Mouse (Mus musculus): ENCODE results near the gene Dapk1. TPM values are rescaled to one million over a fixed set of nuclear protein-coding genes. Genes with fewer than 3 reads are reported as not detected.

The Dapk1 gene
- polyA plus RNA-seq, 1 experiment from 2014 or later: 13.1 TPM

DNA sequence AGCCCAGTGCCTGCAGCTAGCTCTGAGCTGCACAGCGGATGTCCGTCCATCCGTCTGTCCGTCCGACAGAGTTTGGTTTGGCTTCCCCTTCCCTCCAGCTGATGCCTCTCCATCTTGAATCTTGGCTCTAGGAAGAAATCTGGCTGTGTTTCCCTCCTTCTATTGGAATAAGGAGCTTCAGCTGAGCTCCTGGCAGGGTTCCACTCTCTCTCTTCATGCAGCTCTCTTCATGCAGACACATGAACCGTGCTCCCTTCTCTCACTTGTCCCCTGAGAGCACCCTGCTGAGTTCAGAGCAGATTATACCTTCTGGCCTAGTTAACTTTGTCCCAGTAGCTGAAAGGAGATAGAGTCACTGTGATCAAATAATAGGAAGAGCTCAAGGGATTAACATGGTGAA, 83.5 kb downstream of the Dapk1 start:
- Histone ChIP-seq H3K4me3 (replicated peaks) (no peak overlapping the region), H3K4me1 (peaks cover 29% of the 10 kb centered on the region)
- no peak for ATAC-seq (ENCODE audit: insufficient read depth, low FRiP score, low read depth)

DNA sequence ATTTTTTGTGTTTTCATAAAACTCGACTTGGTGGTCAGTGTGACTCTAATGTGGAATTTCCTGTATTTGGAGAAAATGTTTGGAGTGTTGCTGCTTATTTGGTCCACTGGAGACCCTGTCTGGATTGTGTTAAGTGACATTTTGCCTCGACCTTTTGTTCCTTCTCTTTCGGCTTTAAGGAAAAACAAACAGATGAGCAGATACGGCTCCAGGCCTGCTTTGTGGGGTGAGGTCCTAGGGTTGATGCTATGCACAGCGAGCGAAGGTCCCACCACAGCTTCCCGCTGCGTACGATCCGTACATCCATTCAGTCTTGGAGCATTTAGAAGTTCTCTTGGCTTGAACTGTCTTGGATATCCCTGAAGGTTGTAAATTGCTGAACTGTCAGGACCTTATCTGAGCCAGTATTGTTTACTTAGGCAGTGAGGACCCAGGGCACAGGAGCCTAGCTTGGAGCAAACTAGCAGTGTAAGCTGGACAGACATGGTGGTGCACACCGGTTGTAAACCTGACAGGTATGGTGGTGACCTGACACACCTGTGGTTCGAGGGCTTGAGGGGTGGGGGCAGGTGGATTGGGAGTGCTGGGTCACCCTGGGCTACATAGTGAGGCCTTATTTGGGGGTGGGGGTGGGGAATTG, 84.4 kb downstream of the Dapk1 start:
- ATAC-seq (ENCODE audit: insufficient read depth, low FRiP score, low read depth): peak; percentile 42; the same call in 1 of the 2 replicates
- Histone ChIP-seq H3K27me3 (replicated peaks) (no peaks in the 10 kb centered on the region), H3K36me3 (no peaks in the 10 kb centered on the region), H3K9me3 (no peaks in the 10 kb centered on the region), H3K9ac (no peak overlapping the region), H3K4me2 (no peak overlapping the region), H3K4me1 (peaks cover 29% of the 10 kb centered on the region), H3K27ac (peak overlapping the region; percentile 64; the same call in 1 of the 2 replicates), H3K4me3 (replicated peaks) (no peak overlapping the region)
- 24% methylated on average over 12 of the region's 12 CpGs for WGBS

More for the DNA sequence above, 83.5 kb downstream of the Dapk1 start:
- Histone ChIP-seq H3K27me3 (replicated peaks) (no peaks in the 10 kb centered on the region), H3K36me3 (no peaks in the 10 kb centered on the region), H3K27ac (peak overlapping the region; percentile 38; the same call in 1 of the 2 replicates), H3K4me2 (no peak overlapping the region), H3K9ac (no peak overlapping the region), H3K9me3 (no peaks in the 10 kb centered on the region)
- 66% methylated on average over 6 of the region's 6 CpGs for WGBS

GRCm38 (mm10) chr13:60686967-60687366, 85.2 kb downstream of the Dapk1 start:
- peak; percentile 32; the same call in 1 of the 2 replicates for ATAC-seq (ENCODE audit: insufficient read depth, low FRiP score, low read depth)
- Histone ChIP-seq H3K36me3 (no peaks in the 10 kb centered on the region), H3K4me3 (replicated peaks) (no peak overlapping the region), H3K27me3 (replicated peaks) (no peaks in the 10 kb centered on the region), H3K4me1 (peaks cover 29% of the 10 kb centered on the region), H3K4me2 (no peak overlapping the region), H3K9ac (no peak overlapping the region), H3K27ac (0 out of 2 replicates have a peak overlapping the region, but pooled peaks have one; percentile 41), H3K9me3 (no peaks in the 10 kb centered on the region)
- WGBS: 49% methylated on average over 12 of the region's 12 CpGs

DNA sequence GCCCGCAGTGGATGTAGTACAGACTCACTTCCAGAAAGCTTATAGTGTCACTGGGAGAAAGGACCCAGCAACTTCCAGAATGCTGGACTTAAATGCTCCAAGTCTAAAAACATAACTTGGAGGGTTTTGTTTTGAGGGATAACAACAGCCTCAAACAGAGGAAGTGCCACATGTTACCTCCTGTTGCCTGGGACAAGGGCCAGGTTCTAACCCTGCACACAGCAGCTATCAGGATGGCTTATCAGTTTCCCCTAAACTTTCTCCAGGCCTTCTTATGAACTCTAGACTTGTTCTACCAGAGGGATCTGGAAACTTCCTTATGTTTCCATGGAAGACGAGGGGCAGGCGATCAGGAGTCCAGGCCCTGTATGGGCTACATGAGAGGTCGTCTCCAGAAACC, 85.7 kb downstream of the Dapk1 start:
- Histone ChIP-seq H3K27ac (no peak overlapping the region), H3K9ac (no peak overlapping the region), H3K4me3 (replicated peaks) (no peak overlapping the region), H3K27me3 (replicated peaks) (no peaks in the 10 kb centered on the region), H3K9me3 (no peaks in the 10 kb centered on the region), H3K36me3 (no peaks in the 10 kb centered on the region), H3K4me2 (no peak overlapping the region), H3K4me1 (peaks cover 29% of the 10 kb centered on the region)
- 86% methylated on average over 4 of the region's 4 CpGs for WGBS
- no peak for ATAC-seq (ENCODE audit: insufficient read depth, low FRiP score, low read depth)

- ATAC-seq (ENCODE audit: insufficient read depth, low FRiP score, low read depth): no peak
- H3K4me1 ChIP-seq: peaks cover 29% of the 10 kb centered on the region
These were observed 86.1 kb downstream of the Dapk1 start for GRCm38 (mm10) chr13:60687891-60688290.

GRCm38 (mm10) chr13:60690921-60691320, 89.2 kb downstream of the Dapk1 start:
- H3K4me1 ChIP-seq: peaks cover 13% of the 10 kb centered on the region
- no peak overlapping the region for H3K27ac ChIP-seq
- no peaks in the 10 kb centered on the region for H3K9me3 ChIP-seq
- no peaks in the 10 kb centered on the region for H3K36me3 ChIP-seq
- H3K4me3 ChIP-seq (replicated peaks): no peak overlapping the region
- no peak overlapping the region for H3K4me2 ChIP-seq
- H3K27me3 ChIP-seq (replicated peaks): no peaks in the 10 kb centered on the region
- no peak for ATAC-seq (ENCODE audit: insufficient read depth, low FRiP score, low read depth)
- 77% methylated on average over 2 of the region's 2 CpGs for WGBS
- no peak overlapping the region for H3K9ac ChIP-seq

More at GRCm38 (mm10) chr13:60687891-60688290, 86.1 kb downstream of the Dapk1 start:
- H3K27ac ChIP-seq: no peak overlapping the region
- H3K4me3 ChIP-seq (replicated peaks): no peak overlapping the region
- H3K36me3 ChIP-seq: no peaks in the 10 kb centered on the region
- 66% methylated on average over 7 of the region's 7 CpGs for WGBS
- H3K27me3 ChIP-seq (replicated peaks): no peaks in the 10 kb centered on the region
- H3K9me3 ChIP-seq: no peaks in the 10 kb centered on the region
- no peak overlapping the region for H3K4me2 ChIP-seq
- no peak overlapping the region for H3K9ac ChIP-seq

GRCm38 (mm10) chr13:60691940-60692339, 90.2 kb downstream of the Dapk1 start:
- no peaks in the 10 kb centered on the region for H3K36me3 ChIP-seq
- no peak overlapping the region for H3K4me2 ChIP-seq
- H3K27me3 ChIP-seq (replicated peaks): no peaks in the 10 kb centered on the region
- H3K27ac ChIP-seq: no peak overlapping the region
- H3K4me1 ChIP-seq: peaks cover 3% of the 10 kb centered on the region; the same call in 1 of the 2 replicates
- no peak overlapping the region for H3K9ac ChIP-seq
- no peaks in the 10 kb centered on the region for H3K9me3 ChIP-seq
- no peak for ATAC-seq (ENCODE audit: insufficient read depth, low FRiP score, low read depth)
- H3K4me3 ChIP-seq (replicated peaks): no peak overlapping the region
- WGBS: 92% methylated on average over 3 of the region's 3 CpGs

DNA sequence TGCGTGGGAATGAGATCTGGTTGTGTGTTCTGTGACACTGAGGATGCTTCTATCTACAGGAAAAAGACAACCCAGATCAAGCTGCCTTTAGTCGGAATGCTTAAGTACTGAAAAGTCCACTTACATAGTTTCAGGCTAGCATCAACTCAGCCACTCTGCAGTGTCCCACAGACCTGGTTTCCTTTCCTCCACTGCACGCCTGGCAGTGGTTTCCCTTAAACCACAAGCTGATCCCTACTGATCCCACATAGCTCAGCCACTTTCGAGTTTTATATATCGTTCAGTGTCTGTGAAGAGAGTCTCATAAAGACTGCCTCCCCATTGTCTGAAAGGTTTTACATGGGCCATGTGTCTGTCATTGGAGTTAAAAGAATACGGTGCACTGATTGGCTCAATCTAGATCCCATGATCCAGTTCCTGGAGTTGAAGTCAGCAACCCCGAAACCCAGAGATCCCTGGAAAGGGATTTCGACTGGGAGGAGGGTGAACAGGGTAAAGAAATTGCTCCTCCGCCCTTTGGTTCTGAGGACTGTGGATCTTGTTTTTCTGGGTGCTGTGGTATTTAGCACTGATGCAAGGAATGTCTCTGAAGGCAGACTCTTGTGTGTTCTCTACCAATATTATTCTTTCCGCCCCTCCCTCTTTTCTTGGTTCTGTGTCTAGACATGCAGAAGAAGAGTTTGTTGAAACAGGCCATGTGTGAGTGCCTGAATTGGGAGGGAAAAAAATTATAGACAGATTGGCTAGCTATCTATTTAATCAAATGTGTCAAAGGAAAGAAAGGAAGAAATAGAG, 93.6 kb downstream of the Dapk1 start:
- ATAC-seq (ENCODE audit: insufficient read depth, low FRiP score, low read depth): no peak
- H3K4me3 ChIP-seq (replicated peaks): no peak overlapping the region
- no peak overlapping the region for H3K9ac ChIP-seq
- H3K36me3 ChIP-seq: no peaks in the 10 kb centered on the region
- no peaks in the 10 kb centered on the region for H3K4me1 ChIP-seq
- 72% methylated on average over 10 of the region's 10 CpGs for WGBS
- H3K9me3 ChIP-seq: no peaks in the 10 kb centered on the region
- H3K27ac ChIP-seq: peak overlapping the region; percentile 70
- no peak overlapping the region for H3K4me2 ChIP-seq
- no peaks in the 10 kb centered on the region for H3K27me3 ChIP-seq (replicated peaks)

DNA sequence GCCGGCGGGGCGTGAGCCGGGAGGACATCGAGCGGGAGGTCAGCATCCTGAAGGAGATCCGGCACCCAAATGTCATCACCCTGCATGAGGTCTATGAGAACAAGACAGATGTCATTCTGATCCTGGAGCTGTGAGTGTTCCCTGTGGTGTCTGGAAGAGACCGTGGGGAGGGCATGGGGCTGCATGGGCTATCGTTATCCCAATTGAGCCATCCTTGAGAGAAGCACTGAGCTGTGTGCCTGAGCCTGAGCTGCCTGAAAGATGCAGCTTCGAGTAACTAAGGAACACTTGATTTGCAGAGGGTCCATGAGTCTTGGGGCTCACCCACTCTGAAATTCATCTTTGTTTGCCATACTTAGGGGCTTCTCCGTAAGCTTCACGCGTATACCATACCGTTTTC, 94.6 kb downstream of the Dapk1 start:
- H3K36me3 ChIP-seq: no peaks in the 10 kb centered on the region
- ATAC-seq (ENCODE audit: insufficient read depth, low FRiP score, low read depth): no peak
- WGBS: 91% methylated on average over 14 of the region's 14 CpGs
- no peak overlapping the region for H3K4me2 ChIP-seq
- H3K4me1 ChIP-seq: no peaks in the 10 kb centered on the region
- H3K9ac ChIP-seq: no peak overlapping the region
- H3K4me3 ChIP-seq (replicated peaks): no peak overlapping the region
- H3K27ac ChIP-seq: 0 out of 2 replicates have a peak overlapping the region, but pooled peaks have one; percentile 21
- no peaks in the 10 kb centered on the region for H3K27me3 ChIP-seq (replicated peaks)
- H3K9me3 ChIP-seq: no peaks in the 10 kb centered on the region

GRCm38 (mm10) chr13:60696741-60697140, 95.0 kb downstream of the Dapk1 start:
- no peaks in the 10 kb centered on the region for H3K27me3 ChIP-seq (replicated peaks)
- H3K27ac ChIP-seq: no peak overlapping the region
- H3K4me1 ChIP-seq: no peaks in the 10 kb centered on the region
- no peak for ATAC-seq (ENCODE audit: insufficient read depth, low FRiP score, low read depth)
- WGBS: 73% methylated on average over 8 of the region's 8 CpGs
- no peaks in the 10 kb centered on the region for H3K9me3 ChIP-seq
- H3K4me2 ChIP-seq: no peak overlapping the region
- no peak overlapping the region for H3K9ac ChIP-seq
- no peaks in the 10 kb centered on the region for H3K36me3 ChIP-seq
- H3K4me3 ChIP-seq (replicated peaks): no peak overlapping the region

DNA sequence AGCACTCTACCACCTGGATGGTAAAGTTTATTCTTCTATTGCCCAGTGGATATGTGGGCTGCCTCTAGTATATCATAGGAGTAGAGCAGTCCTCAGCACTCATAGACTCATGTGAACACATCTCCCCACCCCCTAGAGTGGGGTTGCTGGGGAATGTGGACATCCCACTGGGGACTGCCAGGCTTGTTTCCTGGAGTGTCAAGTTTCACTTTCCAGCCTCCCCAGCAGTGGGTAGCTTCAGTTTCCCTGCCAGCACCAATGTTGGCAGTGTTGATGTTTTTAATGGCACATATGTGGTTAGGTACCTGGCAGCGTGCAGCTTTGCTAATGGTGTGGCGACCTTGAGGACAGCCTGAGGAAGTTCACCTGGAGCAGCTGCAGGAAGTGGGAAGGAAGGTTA, 96.3 kb downstream of the Dapk1 start:
- no peaks in the 10 kb centered on the region for H3K27me3 ChIP-seq (replicated peaks)
- H3K36me3 ChIP-seq: no peaks in the 10 kb centered on the region
- H3K4me3 ChIP-seq (replicated peaks): no peak overlapping the region
- H3K4me2 ChIP-seq: no peak overlapping the region
- no peaks in the 10 kb centered on the region for H3K9me3 ChIP-seq
- H3K4me1 ChIP-seq: no peaks in the 10 kb centered on the region
- no peak overlapping the region for H3K27ac ChIP-seq
- WGBS: 91% methylated on average over 2 of the region's 2 CpGs
- ATAC-seq (ENCODE audit: insufficient read depth, low FRiP score, low read depth): no peak
- H3K9ac ChIP-seq: no peak overlapping the region

DNA sequence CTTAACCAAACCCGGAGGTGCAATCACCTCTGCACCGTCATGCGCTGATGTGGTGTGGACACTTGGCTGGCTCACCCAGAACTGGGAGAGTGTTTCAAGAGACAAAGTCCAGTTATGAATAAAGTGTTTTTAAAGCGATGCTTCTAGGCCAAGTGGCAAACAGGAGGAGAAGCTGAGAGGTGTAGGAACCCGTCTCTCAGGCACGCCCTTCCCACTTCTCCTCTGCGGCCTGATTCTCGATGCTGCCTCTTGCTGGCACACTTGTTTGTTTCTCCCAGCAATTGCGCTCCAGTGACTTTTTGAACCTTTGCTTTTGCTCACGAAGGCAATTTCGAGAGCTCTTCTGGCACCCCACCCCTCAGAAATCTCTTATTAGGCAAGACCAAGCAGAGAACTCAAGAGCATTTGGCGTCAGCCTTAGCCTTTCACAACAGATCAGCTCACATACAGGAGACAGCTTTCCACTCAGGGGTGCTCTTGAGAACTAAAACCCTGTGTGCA, 100.0 kb downstream of the Dapk1 start:
- H3K36me3 ChIP-seq: no peaks in the 10 kb centered on the region
- no peak overlapping the region for H3K4me2 ChIP-seq
- H3K4me3 ChIP-seq (replicated peaks): no peak overlapping the region
- no peak overlapping the region for H3K9ac ChIP-seq
- 0 out of 2 replicates have a peak overlapping the region, but pooled peaks have one; percentile 35 for H3K27ac ChIP-seq
- ATAC-seq (ENCODE audit: insufficient read depth, low FRiP score, low read depth): no peak
- no peaks in the 10 kb centered on the region for H3K4me1 ChIP-seq
- H3K27me3 ChIP-seq (replicated peaks): no peaks in the 10 kb centered on the region
- WGBS: 72% methylated on average over 12 of the region's 12 CpGs
- H3K9me3 ChIP-seq: no peaks in the 10 kb centered on the region
